Mouse (Mus musculus): ENCODE data around the gene Draxin.

- TF ChIP-seq CTCF (conservative IDR thresholded peaks at IDR 0.05; ENCODE audit: low read length) = no peak
- no peak for TF ChIP-seq NANOG (IDR thresholded peaks at IDR 0.05; ENCODE audit: borderline replicate concordance, low read length)
These were observed 18.0 kb downstream of the Draxin start for GRCm38 (mm10) chr4:148112519-148112918.

All from E14TG2a.4 (cell line).